Mouse (Mus musculus) c-Kit-positive CD71-negative TER-119-negative erythroid progenitor cells, embryonic 14.5 days (primary cell): Measurements from ENCODE around the gene Hrk.

Experiments
- DNase-seq: peaks from one replicate; pipeline ENCODE4 v3.0.0-alpha.2; 2013; ENCODE audit warnings: low read depth

The Hrk gene

DNA sequence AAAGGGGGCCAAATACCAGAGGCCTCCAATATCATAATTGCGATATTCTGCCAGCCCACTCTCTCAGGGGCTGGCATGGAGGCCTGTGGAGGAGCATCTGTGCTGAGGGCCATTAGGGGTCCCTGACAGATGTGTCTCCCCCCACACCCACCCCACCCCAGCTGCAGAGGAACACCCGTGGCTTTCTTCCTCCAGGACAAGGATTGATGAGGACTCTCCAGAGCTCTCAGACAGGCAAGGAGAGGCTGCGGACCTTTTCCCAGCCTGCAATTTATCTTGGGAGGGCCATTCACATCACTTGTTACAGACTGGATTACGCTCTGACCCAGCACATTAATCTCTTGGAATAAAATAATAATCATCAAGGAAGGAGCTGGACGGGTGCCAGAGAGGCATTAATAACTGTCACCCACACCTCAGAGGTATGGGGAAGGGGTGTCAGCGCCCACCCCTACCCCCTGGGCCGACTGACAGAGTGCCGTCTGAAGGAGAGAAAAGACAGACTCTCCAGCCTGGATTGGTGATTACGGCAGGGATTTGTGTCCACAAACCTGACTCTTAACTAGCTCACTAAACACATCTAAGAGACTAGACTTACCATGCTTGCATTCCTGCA lies 58.8 kb downstream of the Hrk start:
- DNase-seq, result no peak

DNA sequence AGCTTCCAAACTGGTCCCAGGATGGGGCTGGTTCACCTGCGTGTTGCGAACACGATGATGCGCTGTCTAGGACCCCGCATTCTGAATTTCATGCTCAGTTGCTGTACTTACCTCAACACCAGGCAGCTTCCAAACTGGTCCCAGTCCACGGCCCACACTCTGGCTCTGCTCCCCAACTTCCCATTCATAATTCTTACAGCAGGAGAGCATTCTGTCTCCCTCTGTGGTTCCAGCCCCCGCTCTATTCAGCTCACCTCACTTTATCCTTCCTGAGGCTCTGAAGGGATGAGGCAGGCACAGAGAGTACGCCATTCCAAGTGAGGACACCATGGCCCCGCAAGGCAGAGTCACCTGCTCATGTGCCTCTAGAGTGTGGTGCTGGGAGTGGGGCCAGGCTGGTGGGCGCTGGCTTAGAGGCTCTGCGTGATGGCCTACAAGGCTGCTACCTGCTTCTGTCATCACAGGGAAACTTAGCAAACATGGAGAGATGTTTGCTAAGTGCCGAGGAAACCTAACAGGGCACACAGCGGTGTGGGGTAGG lies 65.7 kb downstream of the Hrk start:
- no peak for DNase-seq

DNA sequence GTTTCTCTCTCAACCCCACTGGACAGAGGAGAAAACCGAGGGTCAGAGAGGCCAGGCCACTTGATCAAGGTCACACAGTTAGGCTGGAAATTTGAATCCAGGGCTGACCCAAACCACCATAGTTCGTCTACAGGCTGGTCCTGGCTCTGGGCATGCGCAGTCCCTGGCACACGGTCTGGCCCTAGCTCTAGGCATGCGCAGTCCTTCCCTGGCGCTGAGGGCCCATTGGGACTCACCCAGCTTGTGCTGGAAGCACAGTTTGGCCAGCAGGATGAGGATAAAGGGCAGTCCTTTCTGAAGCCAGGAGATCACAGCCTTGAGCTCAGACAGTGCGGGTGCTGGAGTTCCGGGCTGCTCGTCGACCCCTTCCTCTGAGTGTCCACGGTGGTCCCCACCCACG lies 72.4 kb downstream of the Hrk start:
- no peak for DNase-seq
